ENCODE assay signal across 9 mouse cellular contexts in genomic region chr19:27509956-27510639, GRCm38 (mm10).
DNase-seq lines count a peak whose midpoint lies in the region; TF ChIP-seq lines count a peak whose summit lies in the region.
"Had no signal": no experiment of that assay in that cellular context is flagged by ENCODE, and none has a peak within 500 bp of the region (broad histone marks: within the 10 kb centered on the region; RNA-seq: fewer than 3 reads in every experiment).

No protein-coding gene starts in this region.

- no peak for TF ChIP-seq POLR2A in brain, embryonic 14.5 days (IDR thresholded peaks at IDR 0.05; ENCODE audit: borderline replicate concordance, extremely low read depth, insufficient read depth, insufficient read length, poor library complexity, severe bottlenecking)

- no peak for TF ChIP-seq CTCF in brain, embryonic 14.5 days (IDR thresholded peaks at IDR 0.05; ENCODE audit: borderline replicate concordance, extremely low read depth, insufficient read depth, insufficient read length)

- DNase-seq in brain, embryonic 14.5 days (ENCODE audit: low read depth): peak; percentile 77
- DNase-seq in cerebellum, adult 18-20 months: peak; percentile 57 to 59
- DNase-seq in layer of hippocampus, adult 11-12 months (ENCODE audit: low spot score): peak; percentile 69
- DNase-seq in left cerebral cortex, postnatal 25 days (ENCODE audit: low spot score in 2 of 2): peak; percentile 48 to 88
- no peak for DNase-seq in lung, postnatal 14 days
- DNase-seq in retina, embryonic 14.5 days (ENCODE audit: low spot score): no peak
- no peak for DNase-seq in heart, postnatal 4 days
- DNase-seq: heart, postnatal 36 days; lung, postnatal 10 days had no signal

- intact Hi-C loops in left cerebral cortex, postnatal 25 days (cut with DNase I): loop anchor here (1.0 kb wide), 1 partner anchor 44 kb away; no protein-coding TSS in a partner anchor

Comparison
In these comparisons a context has a peak if more than half of its experiments do, and no peak if none do; other contexts are left out.
1. DNase-seq: peak in brain, embryonic 14.5 days (single experiment), cerebellum, adult 18-20 months (2 of 2), layer of hippocampus, adult 11-12 months (single experiment) and left cerebral cortex, postnatal 25 days (2 of 2); none in lung, postnatal 14 days (single experiment), retina, embryonic 14.5 days (single experiment) and heart, postnatal 4 days (single experiment).